Mouse (Mus musculus) gastrocnemius, adult 2 months (tissue): Measurements from ENCODE around the gene Olfr618. TPM values are rescaled to one million over a fixed set of nuclear protein-coding genes. Genes with fewer than 3 reads are reported as not detected.
"Not testable (repeated sequence)": the region's sequence is repeated elsewhere in the genome, so short reads cannot be mapped to it uniquely, and the experiment has no call there.

Experiments used
- DNase-seq: peaks from one replicate; pipeline ENCODE4 v3.0.0; 2022
- H3K27ac ChIP-seq: fragments of 200-600 bp; 2 replicates; pipeline ENCODE4 v1.8.1; 2022; ENCODE audit warnings: mild to moderate bottlenecking
- H3K4me3 ChIP-seq: fragments of 200-600 bp; 2 replicates; pipeline ENCODE4 v1.8.1; 2022; ENCODE audit warnings: mild to moderate bottlenecking, moderate library complexity
- CTCF ChIP-seq: fragments of 200-600 bp; IDR thresholded peaks from 2 replicates; pipeline ENCODE4 v1.8.1; 2022; ENCODE audit warnings: antibody characterized with exemption, mild to moderate bottlenecking, moderate library complexity
- intact Hi-C: fragments of 180-260 bp; cut with DNase I; formaldehyde crosslinking; loops from one replicate; pipeline ENCODE4 v1.15.1; 2025
- long read RNA-seq, 2 experiments: library from polyadenylated mRNA; stranded (forward); transcript quantifications; one replicate each; pipeline ENCODE4 v2.0.0; 2021
- microRNA-seq: library from miRNA; unstranded; fragments of <30 nt; microRNA quantifications from one replicate; pipeline ENCODE4 v1.2.0, GENCODE M21; 2021
- total RNA-seq, 2 experiments: library from RNA; stranded (reverse); gene quantifications; 2 replicates each; pipeline ENCODE4 v1.2.3; 2021

Olfr618 gene
- total RNA-seq: not detected
- long read RNA-seq, experiment 1: 0 reads
- long read RNA-seq, experiment 2: 0 reads

GRCm38 (mm10) chr7:103589803-103590202 lies at the start of gene Olfr618:
Olfr618 (plus strand) TSS chr7:103590103.
- DNase-seq: no peak
- TF ChIP-seq CTCF: no peak
- no peak within 1 kb of the TSS for H3K27ac ChIP-seq
- intact Hi-C loops: no loop called here
- no peak within 1 kb of the TSS for H3K4me3 ChIP-seq

DNA sequence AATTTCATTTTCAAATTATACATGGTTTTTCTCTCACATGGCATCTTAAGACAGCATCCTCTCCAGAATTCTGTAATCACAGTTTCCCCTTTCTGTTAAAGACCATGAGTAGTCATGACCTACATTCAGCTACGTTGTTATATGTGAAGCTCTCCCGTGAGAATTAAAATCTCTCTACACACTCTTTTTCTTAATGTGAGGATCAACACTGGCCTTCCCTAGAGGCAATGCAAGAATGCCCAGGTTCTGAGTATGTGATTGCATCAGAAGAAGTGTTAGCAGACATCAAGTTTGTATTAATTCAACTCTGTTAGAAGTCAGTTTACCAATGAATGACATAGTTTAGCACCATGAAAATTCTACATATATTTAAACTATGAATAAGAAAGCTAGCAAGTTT lies 47.3 kb upstream of the Olfr618 start, which contains the start of gene Olfr612:
Gene Olfr612 (minus strand): TSS at position 101 of the 400 bp plus-strand sequence.
- DNase-seq, intact Hi-C loops, H3K4me3 ChIP-seq, H3K27ac ChIP-seq: not testable (repeated sequence)

GRCm38 (mm10) chr7:103547774-103548173 lies 42.1 kb upstream of the Olfr618 start, which contains the start of gene Olfr613:
Olfr613 (plus strand) TSS chr7:103548074.
- H3K27ac ChIP-seq: no peak within 1 kb of the TSS
- intact Hi-C loops: no loop called here
- no peak for TF ChIP-seq CTCF
- DNase-seq: no peak
- H3K4me3 ChIP-seq: no peak within 1 kb of the TSS

- H3K27ac ChIP-seq: no peak within 1 kb of the TSS
- TF ChIP-seq CTCF: no peak
- H3K4me3 ChIP-seq: no peak within 1 kb of the TSS
- intact Hi-C loops: no loop called here
- DNase-seq: no peak
Observed at GRCm38 (mm10) chr7:103555779-103556178, 34.1 kb upstream of the Olfr618 start, which contains the start of gene Olfr615. Olfr615 (plus strand) TSS chr7:103556079.

DNA sequence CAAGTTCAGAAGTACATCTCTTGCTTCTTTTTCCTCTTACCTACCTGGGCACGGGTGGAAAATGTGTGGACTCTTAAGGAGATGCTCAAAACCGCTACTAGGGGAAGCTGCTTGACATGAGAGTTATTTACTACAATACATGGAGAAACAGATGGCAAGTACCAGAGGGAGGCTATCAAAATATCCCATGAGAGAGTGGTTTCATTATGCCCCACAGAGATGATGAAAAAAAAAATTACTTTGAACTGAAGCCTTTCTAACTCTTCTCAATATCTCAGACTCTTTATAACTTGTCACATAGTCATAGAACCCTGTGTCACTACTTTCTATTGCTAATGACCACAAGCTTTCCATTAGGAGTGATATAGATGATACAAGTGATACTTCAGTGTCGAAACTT lies 20.9 kb upstream of the Olfr618 start, which contains the start of gene Olfr616:
Gene Olfr616 (minus strand): TSS at position 101 of the 400 bp plus-strand sequence.
- no peak for DNase-seq
- no peak within 1 kb of the TSS for H3K27ac ChIP-seq
- H3K4me3 ChIP-seq: no peak within 1 kb of the TSS
- intact Hi-C loops: no loop called here
- no peak for TF ChIP-seq CTCF

GRCm38 (mm10) chr7:103572761-103573160 lies 17.1 kb upstream of the Olfr618 start, which contains the start of gene Olfr617:
Olfr617 (plus strand) TSS chr7:103573061.
- no peak within 1 kb of the TSS for H3K4me3 ChIP-seq
- no peak for DNase-seq
- H3K27ac ChIP-seq: no peak within 1 kb of the TSS
- no peak for TF ChIP-seq CTCF
- intact Hi-C loops: loop anchor here (5.0 kb wide), 1 partner anchor 105 kb away; no protein-coding TSS in a partner anchor

- H3K4me3 ChIP-seq: no peak within 1 kb of the TSS
- no peak for TF ChIP-seq CTCF
- H3K27ac ChIP-seq: no peak within 1 kb of the TSS
- no peak for DNase-seq
- intact Hi-C loops: no loop called here
Observed at GRCm38 (mm10) chr7:103600275-103600674, 10.4 kb downstream of the Olfr618 start, which contains the start of gene Olfr619. Olfr619 (plus strand) TSS chr7:103600575.

- DNase-seq: no peak
- TF ChIP-seq CTCF: no peak
- intact Hi-C loops: no loop called here
- Histone ChIP-seq H3K4me3 (no peak overlapping the region), H3K27ac (no peak overlapping the region)
Observed at GRCm38 (mm10) chr7:103607425-103607824, 17.5 kb downstream of the Olfr618 start.

- no peak for DNase-seq
- intact Hi-C loops: no loop called here
- TF ChIP-seq CTCF: no peak
- Histone ChIP-seq H3K4me3 (no peak within 1 kb of the TSS), H3K27ac (no peak within 1 kb of the TSS)
Observed at GRCm38 (mm10) chr7:103612434-103612833, 22.5 kb downstream of the Olfr618 start, which contains the start of gene Olfr620. Olfr620 (minus strand) TSS chr7:103612534.

DNA sequence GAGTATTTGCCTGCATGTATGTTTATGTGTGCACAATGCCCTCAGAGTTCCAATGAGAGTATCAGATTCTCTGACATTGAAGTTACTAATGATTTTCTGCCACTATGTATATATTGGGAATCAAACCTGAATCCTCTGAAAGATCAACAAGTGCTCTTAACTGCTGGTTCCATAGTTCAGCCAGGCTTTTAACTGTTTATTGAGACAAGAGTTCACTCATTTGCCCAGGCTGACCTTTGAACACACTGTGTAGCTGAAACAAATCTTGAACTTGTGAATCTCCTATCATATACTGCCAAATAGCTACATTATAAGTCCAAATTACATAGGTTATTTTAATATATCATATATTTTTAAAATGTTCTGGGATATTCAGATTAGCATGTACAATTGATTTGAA lies 46.9 kb downstream of the Olfr618 start:
- no peak for TF ChIP-seq CTCF
- Histone ChIP-seq H3K27ac (no peak overlapping the region), H3K4me3 (no peak overlapping the region)
- DNase-seq: no peak
- intact Hi-C loops: no loop called here

- Histone ChIP-seq H3K4me3 (no peak within 1 kb of the TSS), H3K27ac (no peak within 1 kb of the TSS)
- intact Hi-C loops: no loop called here
- TF ChIP-seq CTCF: no peak
- no peak for DNase-seq
Observed at GRCm38 (mm10) chr7:103642602-103643001, 52.7 kb downstream of the Olfr618 start, which contains the start of gene Olfr622. Olfr622 (minus strand) TSS chr7:103642702.

DNA sequence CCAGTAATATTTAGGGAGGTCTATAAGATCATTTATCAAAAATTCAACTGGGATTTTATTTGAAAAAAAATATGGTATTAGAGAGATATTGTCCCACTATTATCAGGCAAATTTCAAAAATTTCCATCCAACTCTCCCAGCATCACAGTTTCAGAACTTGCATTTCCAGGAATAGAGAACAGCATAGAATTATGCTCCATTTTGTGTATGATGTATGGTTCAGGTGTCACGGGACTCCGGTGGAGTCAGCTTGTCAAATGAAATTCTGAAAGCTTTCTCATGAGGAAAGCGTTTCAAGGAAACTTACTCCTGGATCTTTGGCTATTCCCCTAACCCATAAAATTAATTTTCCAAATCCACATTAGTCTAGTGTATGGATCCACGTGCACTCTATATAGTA lies 54.2 kb downstream of the Olfr618 start:
- DNase-seq: no peak
- intact Hi-C loops: no loop called here
- Histone ChIP-seq H3K27ac (no peak overlapping the region), H3K4me3 (no peak overlapping the region)
- no peak for TF ChIP-seq CTCF

Small RNA genes lying within 50 kb of the gene (microRNA-seq; reads per million reads assigned to microRNA genes)
- gene Gm26506: not detected

Other genes starting within 250 kb of the Olfr618 start
- gene Olfr600, start 240.4 kb upstream of the Olfr618 start, total RNA-seq: not detected
- not detected for gene Olfr601, start 227.4 kb upstream of the Olfr618 start, total RNA-seq
- not detected for gene Olfr603, start 203.9 kb upstream of the Olfr618 start, total RNA-seq
- gene Usp17lc, start 175.0 kb upstream of the Olfr618 start, total RNA-seq: not detected
- gene Olfr605, start 144.7 kb upstream of the Olfr618 start, total RNA-seq: not detected
- not detected for gene Olfr606, start 141.1 kb upstream of the Olfr618 start, total RNA-seq
- not detected for gene Olfr607, start 126.0 kb upstream of the Olfr618 start, total RNA-seq
- gene Olfr608, start 120.2 kb upstream of the Olfr618 start, total RNA-seq: not detected
- not detected for gene Olfr609, start 92.0 kb upstream of the Olfr618 start, total RNA-seq
- not detected for gene Olfr610, start 78.0 kb upstream of the Olfr618 start, total RNA-seq
- gene Olfr611, start 69.3 kb upstream of the Olfr618 start, total RNA-seq: not detected
- not detected for gene Olfr612, start 47.4 kb upstream of the Olfr618 start, total RNA-seq
- not detected for gene Olfr613, start 42.0 kb upstream of the Olfr618 start, total RNA-seq
- gene Olfr615, start 34.0 kb upstream of the Olfr618 start, total RNA-seq: not detected
- gene Olfr616, start 21.0 kb upstream of the Olfr618 start, total RNA-seq: not detected
- not detected for gene Olfr617, start 17.0 kb upstream of the Olfr618 start, total RNA-seq
- gene Olfr619, start 10.5 kb downstream of the Olfr618 start, total RNA-seq: not detected
- gene Olfr620, start 22.4 kb downstream of the Olfr618 start, total RNA-seq: not detected
- not detected for gene Olfr622, start 52.6 kb downstream of the Olfr618 start, total RNA-seq
- not detected for gene Olfr623, start 73.6 kb downstream of the Olfr618 start, total RNA-seq
- gene Olfr624, start 81.1 kb downstream of the Olfr618 start, total RNA-seq: not detected
- gene Olfr625-ps1, start 92.6 kb downstream of the Olfr618 start, total RNA-seq: not detected
- gene Olfr243, start 124.6 kb downstream of the Olfr618 start, total RNA-seq: not detected
- not detected for gene Olfr628, start 140.3 kb downstream of the Olfr618 start, total RNA-seq
- not detected for gene Olfr629, start 154.8 kb downstream of the Olfr618 start, total RNA-seq
- not detected for gene Olfr630, start 167.2 kb downstream of the Olfr618 start, total RNA-seq
- not detected for gene Olfr69, start 181.5 kb downstream of the Olfr618 start, total RNA-seq
- gene Olfr68, start 189.6 kb downstream of the Olfr618 start, total RNA-seq: not detected
- not detected for gene Olfr67, start 201.7 kb downstream of the Olfr618 start, total RNA-seq
- gene Hbb-bt, start 223.9 kb downstream of the Olfr618 start, total RNA-seq: 10 to 100 TPM; 20.6 to 29.2 TPM
- 100 to 1,000 TPM; 210 to 301 TPM for gene Hbb-bs, start 238.0 kb downstream of the Olfr618 start, total RNA-seq